Mouse (Mus musculus) neural tube, embryonic 11.5 days (tissue): Measurements from ENCODE around the gene Tra2a. TPM values are rescaled to one million over a fixed set of nuclear protein-coding genes. Genes with fewer than 3 reads are reported as not detected.

Experiments
- ATAC-seq: fragments of 200-750 bp; cut with Nextera tagmentation; 2 replicates; pipeline ENCODE4 v1.8.0; 2017; ENCODE audit warnings: moderate number of reproducible peaks, mild to moderate bottlenecking, moderate TSS enrichment, moderate library complexity; ENCODE audit not compliant: insufficient read depth, low FRiP score, low TSS enrichment
- DNase-seq: peaks from one replicate; pipeline ENCODE4 v3.0.0-alpha.2; 2015; ENCODE audit warnings: low spot score
- H3K27ac ChIP-seq: fragments of 300-500 bp; sonication (generic); 2 replicates; pipeline ENCODE4 v1.5.1; 2014; ENCODE audit warnings: low read depth, mild to moderate bottlenecking, low read length
- H3K27me3 ChIP-seq: fragments of 300-500 bp; sonication (generic); 2 replicates; pipeline ENCODE4 v1.6.1; 2014; ENCODE audit warnings: mild to moderate bottlenecking, low read length, mixed read lengths; ENCODE audit not compliant: control insufficient read depth, insufficient read depth
- H3K36me3 ChIP-seq: fragments of 300-500 bp; sonication (generic); 2 replicates; pipeline ENCODE4 v1.6.1; 2014; ENCODE audit warnings: mild to moderate bottlenecking, low read length, moderate library complexity, mixed read lengths; ENCODE audit not compliant: control insufficient read depth, insufficient read depth
- H3K4me1 ChIP-seq: fragments of 300-500 bp; sonication (generic); 2 replicates; pipeline ENCODE4 v1.6.1; 2014; ENCODE audit warnings: low read length, mixed read lengths; ENCODE audit not compliant: control insufficient read depth, insufficient read depth
- H3K4me2 ChIP-seq: fragments of 300-500 bp; sonication (generic); 2 replicates; pipeline ENCODE4 v1.6.1; 2014; ENCODE audit warnings: low read depth, mild to moderate bottlenecking, moderate library complexity
- H3K4me3 ChIP-seq: fragments of 300-500 bp; sonication (generic); 2 replicates; pipeline ENCODE4 v1.5.1; 2014; ENCODE audit warnings: low read depth, low read length
- H3K9ac ChIP-seq: fragments of 300-500 bp; sonication (generic); 2 replicates; pipeline ENCODE4 v1.6.1; 2014; ENCODE audit warnings: mild to moderate bottlenecking, low read length
- H3K9me3 ChIP-seq: fragments of 300-500 bp; sonication (generic); 2 replicates; pipeline ENCODE4 v1.6.1; 2016; ENCODE audit warnings: low read length; ENCODE audit not compliant: control insufficient read depth
- whole genome bisulfite sequencing: fragments of 180-500 bp; shearing (Covaris S2); extraction: QIAGEN DNeasy Blood & Tissue Kit; methylation state at CpG from one replicate; pipeline ENCODE4 v1.1.7; 2014; 5-methylcytosine and 5-hydroxymethylcytosine counted together
- polyA plus RNA-seq: library from polyadenylated mRNA; unstranded; fragments of >200 nt; fragmentation: Nextera tagmentation; extraction: Ambion mirVana; gene quantifications from 2 replicates; pipeline ENCODE4 v1.2.1, GENCODE M21; 2014

Tra2a gene
- polyA plus RNA-seq, 1 experiment from 2014 or later = 50.0 TPM

DNA sequence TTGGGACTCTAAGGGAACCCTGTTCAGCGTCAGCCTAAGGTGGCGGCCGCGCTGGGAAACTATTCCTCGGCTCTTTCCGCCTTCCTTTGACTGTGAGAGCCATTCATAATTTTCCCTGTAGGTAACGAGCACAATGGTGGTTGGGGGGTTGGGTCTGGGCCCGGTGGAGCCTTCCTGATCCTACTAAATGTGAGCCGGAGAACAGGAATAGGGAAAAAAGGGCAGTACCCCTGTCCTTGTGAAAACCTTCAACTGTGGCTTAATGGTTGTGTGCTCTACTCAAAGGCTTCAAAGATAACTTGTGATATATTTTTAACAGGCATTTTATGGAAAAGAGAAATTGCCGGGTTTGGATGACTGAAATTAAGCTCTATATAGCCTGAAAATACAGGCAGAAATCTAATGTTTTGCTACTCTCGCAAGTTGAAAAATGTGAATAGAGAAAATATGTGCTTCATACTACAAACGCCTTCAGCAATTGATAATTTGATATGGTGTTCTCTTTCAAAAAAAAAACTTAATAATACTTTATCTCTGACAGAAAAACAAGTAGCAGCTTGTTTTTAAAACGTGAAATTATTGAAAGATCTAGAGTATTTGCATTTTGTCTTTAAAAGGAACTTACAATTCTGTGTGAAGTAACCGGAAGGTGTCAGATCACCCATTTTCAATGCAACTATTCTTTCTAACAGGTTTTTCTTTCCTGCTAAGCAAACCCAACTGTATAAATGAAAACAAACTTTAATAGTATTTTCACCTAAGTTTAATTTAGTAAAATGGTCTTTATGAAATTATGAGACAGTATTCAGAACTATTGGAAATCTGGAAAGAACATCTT lies 47.9 kb downstream of the Tra2a start:
- under 1% methylated on average over 14 of the region's 14 CpGs for WGBS
- Histone ChIP-seq H3K9ac (peak overlapping the region; percentile 95), H3K9me3 (no peaks in the 10 kb centered on the region), H3K36me3 (no peaks in the 10 kb centered on the region), H3K4me3 (peak overlapping the region; percentile 93), H3K4me2 (peak overlapping the region; percentile 98), H3K4me1 (peaks cover 16% of the 10 kb centered on the region), H3K27me3 (no peaks in the 10 kb centered on the region), H3K27ac (peak overlapping the region; percentile 99)
- ATAC-seq (peak; percentile 16), DNase-seq (no peak)

- Histone ChIP-seq H3K4me2 (peak within 1 kb of the TSS; percentile 98), H3K9me3 (no peaks in the 10 kb centered on the region), H3K9ac (peak within 1 kb of the TSS; percentile 95), H3K27ac (peak within 1 kb of the TSS; percentile 99), H3K4me1 (peaks cover 23% of the 10 kb centered on the region), H3K36me3 (no peaks in the 10 kb centered on the region), H3K4me3 (peak within 1 kb of the TSS; percentile 93), H3K27me3 (no peaks in the 10 kb centered on the region)
- peak; percentile 75 for ATAC-seq
- DNase-seq = peak; percentile 95
- 1% methylated on average over 58 of the region's 68 CpGs for WGBS
These were observed 48.7 kb downstream of the Tra2a start, which contains the start of gene Igf2bp3 for GRCm38 (mm10) chr6:49214928-49215747. Gene Igf2bp3, minus strand, starts transcription at chr6:49214957.

GRCm38 (mm10) chr6:49214086-49214927 lies 49.5 kb downstream of the Tra2a start:
- no peak; the same call in 1 of the 2 replicates for ATAC-seq
- Histone ChIP-seq H3K4me1 (peaks cover 23% of the 10 kb centered on the region), H3K27ac (peak overlapping the region; percentile 99), H3K4me3 (peak overlapping the region; percentile 93), H3K9me3 (no peaks in the 10 kb centered on the region), H3K4me2 (peak overlapping the region; percentile 98), H3K9ac (peak overlapping the region; percentile 95), H3K27me3 (no peaks in the 10 kb centered on the region), H3K36me3 (no peaks in the 10 kb centered on the region)
- DNase-seq = peak; percentile 91
- WGBS = under 1% methylated on average over 75 of the region's 76 CpGs

DNA sequence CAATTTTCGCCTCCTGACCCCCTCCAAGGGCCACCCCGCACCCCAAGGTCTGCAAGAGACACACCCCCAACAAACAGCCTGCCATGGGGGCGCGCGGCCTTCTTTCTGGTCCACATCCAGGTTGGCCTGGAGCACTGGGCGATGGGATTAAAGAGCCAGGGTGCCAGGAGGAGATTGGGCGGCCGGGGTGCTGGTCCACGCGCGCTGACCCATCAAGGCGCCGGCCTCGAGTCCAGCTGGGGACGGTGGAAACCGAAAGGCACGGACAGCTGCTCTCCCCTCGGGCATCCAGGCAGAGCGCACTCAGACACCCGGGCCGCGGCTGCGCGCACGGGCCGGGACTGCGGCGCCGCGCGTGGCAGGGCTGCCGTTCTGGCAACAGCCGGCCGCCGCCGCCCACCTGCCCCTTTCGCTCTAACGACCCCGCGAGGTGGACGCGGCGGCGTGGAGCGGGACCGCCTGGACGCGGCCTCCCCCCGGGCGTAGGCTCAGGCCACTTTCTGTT lies 50.2 kb downstream of the Tra2a start:
- DNase-seq = peak; percentile 48
- Histone ChIP-seq H3K4me3 (peak overlapping the region; percentile 93), H3K27me3 (no peaks in the 10 kb centered on the region), H3K36me3 (no peaks in the 10 kb centered on the region), H3K4me1 (peaks cover 25% of the 10 kb centered on the region), H3K27ac (peak overlapping the region; percentile 99), H3K9me3 (no peaks in the 10 kb centered on the region), H3K9ac (peak overlapping the region; percentile 95), H3K4me2 (peak overlapping the region; percentile 98)
- WGBS = under 1% methylated on average over 39 of the region's 50 CpGs
- no peak for ATAC-seq

DNA sequence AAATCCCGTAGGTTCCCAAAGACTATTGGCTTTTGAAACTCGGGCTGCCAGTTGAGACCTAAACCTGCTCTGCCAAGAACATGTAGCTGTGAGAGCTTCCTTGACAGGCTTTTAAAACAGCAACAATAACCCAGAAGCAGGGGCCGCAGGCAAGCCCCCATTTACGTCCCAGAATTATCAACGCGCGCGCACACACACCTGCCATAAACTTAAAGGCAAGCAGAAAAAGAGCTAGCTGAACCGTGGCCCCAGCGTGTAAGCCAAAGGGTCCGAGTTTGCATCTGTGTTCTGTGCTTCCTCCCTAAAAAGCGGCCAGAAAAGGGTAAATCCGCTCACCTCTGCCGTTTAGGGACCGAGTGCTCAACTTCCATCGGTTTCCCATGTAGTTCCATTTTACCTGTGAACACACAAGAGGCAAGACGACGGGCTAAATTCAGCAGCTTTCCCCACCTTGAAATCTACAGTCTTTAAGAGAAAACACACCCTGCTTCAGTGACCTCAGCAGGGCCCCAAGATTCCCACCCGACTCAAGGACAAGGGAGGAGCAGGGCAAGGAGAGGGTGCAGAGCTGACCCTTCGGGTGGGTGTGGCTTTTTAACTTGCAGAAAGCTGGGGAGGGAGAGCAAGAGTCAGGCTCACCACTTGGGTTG lies 50.8 kb downstream of the Tra2a start:
- Histone ChIP-seq H3K27ac (peak overlapping the region; percentile 99; the same call in 1 of the 2 replicates), H3K9ac (peak overlapping the region; percentile 95), H3K4me3 (peak overlapping the region; percentile 93), H3K36me3 (no peaks in the 10 kb centered on the region), H3K4me1 (peaks cover 28% of the 10 kb centered on the region), H3K9me3 (no peaks in the 10 kb centered on the region), H3K27me3 (no peaks in the 10 kb centered on the region), H3K4me2 (peak overlapping the region; percentile 98)
- ATAC-seq (no peak), DNase-seq (peak; percentile 35)
- 3% methylated on average over 20 of the region's 20 CpGs for WGBS

DNA sequence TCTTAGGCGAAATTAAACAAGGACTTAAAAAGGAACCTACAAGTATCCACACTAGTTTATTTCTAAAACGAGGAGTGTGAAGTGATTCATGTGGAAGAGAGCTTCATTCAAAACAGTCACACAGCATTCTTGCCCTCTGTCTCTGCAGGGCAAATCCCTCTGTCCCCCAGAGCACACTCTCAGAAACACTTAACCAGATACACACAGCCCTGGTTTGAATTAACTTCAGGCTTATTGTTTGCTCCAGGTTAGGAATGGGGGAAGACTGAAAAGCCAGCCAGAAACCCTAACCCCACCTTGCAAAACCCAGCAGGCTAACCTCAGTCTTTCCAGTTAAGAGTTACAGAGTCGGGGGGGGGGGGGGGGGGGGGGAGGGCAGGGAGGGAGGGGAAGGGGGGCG lies 51.7 kb downstream of the Tra2a start:
- peak overlapping the region; percentile 93 for H3K4me3 ChIP-seq
- no peak overlapping the region for H3K9ac ChIP-seq
- ATAC-seq = no peak
- no peak for DNase-seq
- 19% methylated on average over 3 of the region's 4 CpGs for WGBS
- no peak overlapping the region for H3K27ac ChIP-seq
- peak overlapping the region; percentile 98 for H3K4me2 ChIP-seq
- peaks cover 28% of the 10 kb centered on the region for H3K4me1 ChIP-seq
- H3K9me3 ChIP-seq = no peaks in the 10 kb centered on the region
- H3K36me3 ChIP-seq = no peaks in the 10 kb centered on the region
- no peaks in the 10 kb centered on the region for H3K27me3 ChIP-seq

- ATAC-seq (no peak), DNase-seq (no peak)
- Histone ChIP-seq H3K27ac (no peak overlapping the region), H3K4me3 (no peak overlapping the region), H3K9me3 (no peaks in the 10 kb centered on the region), H3K36me3 (no peaks in the 10 kb centered on the region), H3K4me2 (peak overlapping the region; percentile 27), H3K27me3 (no peaks in the 10 kb centered on the region), H3K9ac (peak overlapping the region; percentile 12; the same call in 1 of the 2 replicates), H3K4me1 (peaks cover 28% of the 10 kb centered on the region)
- 38% methylated on average over 5 of the region's 5 CpGs for WGBS
These were observed 52.2 kb downstream of the Tra2a start for GRCm38 (mm10) chr6:49211596-49211995.
